Mouse (Mus musculus) thymus, postnatal 14 days (tissue): ENCODE data around the gene Olfr168.
"Not testable (repeated sequence)": the region's sequence is repeated elsewhere in the genome, so short reads cannot be mapped to it uniquely, and the experiment has no call there.

ENCODE experiments used
- DNase-seq: peaks from one replicate; pipeline ENCODE4 v3.0.0; 2021

Gene Olfr168

DNA sequence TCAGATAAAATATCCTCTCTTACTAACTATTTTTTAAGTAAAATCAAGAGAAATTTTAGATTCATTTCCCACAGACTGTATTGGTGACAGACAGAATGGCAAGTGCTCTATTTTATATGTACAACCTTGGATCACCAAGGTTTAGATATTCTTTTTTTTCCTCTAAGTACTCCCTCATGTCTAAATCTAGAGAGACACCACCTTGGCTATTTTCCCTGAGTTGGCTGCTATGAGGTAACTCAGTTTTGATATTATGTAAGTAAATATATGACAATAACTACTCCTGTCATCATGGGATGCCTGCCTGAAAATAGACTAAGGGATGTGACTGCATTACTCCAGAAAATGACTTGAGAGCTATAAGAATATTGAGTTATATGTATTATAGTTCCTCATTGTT is at the start of gene Olfr168:
Gene Olfr168, minus strand, starts transcription at position 101 of the 400 bp plus-strand sequence.
- no peak for DNase-seq

GRCm38 (mm10) chr16:19571709-19572108 is 36.4 kb upstream of the Olfr168 start, which contains the start of gene Olfr169:
Gene Olfr169 (minus strand): TSS chr16:19571809.
- DNase-seq, result not testable (repeated sequence)

- not testable (repeated sequence) for DNase-seq
Observed at GRCm38 (mm10) chr16:19553429-19553828, 18.1 kb upstream of the Olfr168 start.

DNA sequence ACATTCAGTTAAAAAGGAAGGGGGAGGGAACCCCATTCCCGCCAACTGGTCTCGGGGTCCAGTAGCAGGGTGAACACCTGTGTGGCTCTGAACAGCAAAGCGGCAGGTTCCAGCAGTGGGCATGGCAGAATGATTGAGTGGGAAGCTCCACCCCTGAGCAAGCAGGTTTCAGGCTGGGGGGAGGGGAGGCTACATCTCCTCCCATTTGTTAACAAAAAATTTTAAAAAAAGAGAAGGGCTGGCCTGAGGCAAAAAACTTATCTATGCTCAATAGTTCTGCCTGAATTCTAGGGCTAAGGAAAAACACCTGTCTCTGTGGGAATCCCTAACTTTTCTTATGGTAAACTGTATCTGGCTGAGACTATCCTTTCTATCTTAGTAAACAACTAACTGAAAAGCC is 16.9 kb upstream of the Olfr168 start:
- not testable (repeated sequence) for DNase-seq

GRCm38 (mm10) chr16:19522166-19522565 is 13.2 kb downstream of the Olfr168 start, which contains the start of gene Olfr167:
Gene Olfr167 (minus strand): TSS chr16:19522266.
- DNase-seq, result no peak

- DNase-seq, result no peak
Observed at GRCm38 (mm10) chr16:19483394-19483793, 52.0 kb downstream of the Olfr168 start, which contains the start of gene Olfr166. Gene Olfr166 (plus strand): TSS chr16:19483694.
